Mouse (Mus musculus) fibroblast of lung, adult 2 months (primary cell): ENCODE results near the gene Nek6.

Source experiments
- DNase-seq: peaks from one replicate; pipeline ENCODE4 v3.0.0-alpha.2; 2011; ENCODE audit warnings: low read depth

Nek6 gene

GRCm38 (mm10) chr2:38509004-38509719 lies 2.3 kb upstream of the Nek6 start:
- DNase-seq, result no peak

- DNase-seq, result no peak
Observed at GRCm38 (mm10) chr2:38510120-38510519, 1.3 kb upstream of the Nek6 start.

- DNase-seq, result peak; percentile 75
Observed at GRCm38 (mm10) chr2:38512308-38513182, 1.1 kb downstream of the Nek6 start.

- no peak for DNase-seq
Observed at GRCm38 (mm10) chr2:38513183-38513529, 1.7 kb downstream of the Nek6 start.

GRCm38 (mm10) chr2:38514411-38514810 lies 3.0 kb downstream of the Nek6 start:
- DNase-seq, result no peak

GRCm38 (mm10) chr2:38515446-38515845 lies 4.0 kb downstream of the Nek6 start:
- DNase-seq, result no peak

GRCm38 (mm10) chr2:38516471-38516870 lies 5.0 kb downstream of the Nek6 start:
- no peak for DNase-seq

- DNase-seq, result no peak
Observed at GRCm38 (mm10) chr2:38517045-38517444, 5.6 kb downstream of the Nek6 start.

- DNase-seq, result no peak
Observed at GRCm38 (mm10) chr2:38518719-38519118, 7.3 kb downstream of the Nek6 start.

- DNase-seq, result no peak
Observed at GRCm38 (mm10) chr2:38519934-38520333, 8.5 kb downstream of the Nek6 start.

GRCm38 (mm10) chr2:38521618-38522017 lies 10.2 kb downstream of the Nek6 start:
- no peak for DNase-seq

GRCm38 (mm10) chr2:38522354-38522753 lies 10.9 kb downstream of the Nek6 start:
- DNase-seq, result no peak

GRCm38 (mm10) chr2:38523781-38524445 lies 12.5 kb downstream of the Nek6 start:
- DNase-seq, result no peak

GRCm38 (mm10) chr2:38525034-38525433 lies 13.6 kb downstream of the Nek6 start:
- DNase-seq, result no peak

GRCm38 (mm10) chr2:38529582-38530152 lies 18.2 kb downstream of the Nek6 start:
- DNase-seq, result no peak

GRCm38 (mm10) chr2:38530955-38531381 lies 19.5 kb downstream of the Nek6 start:
- DNase-seq, result no peak

- DNase-seq, result no peak
Observed at GRCm38 (mm10) chr2:38533322-38533721, 21.9 kb downstream of the Nek6 start.

- DNase-seq, result no peak
Observed at GRCm38 (mm10) chr2:38533767-38534166, 22.3 kb downstream of the Nek6 start.

GRCm38 (mm10) chr2:38534241-38534940 lies 22.9 kb downstream of the Nek6 start:
- DNase-seq, result no peak

- no peak for DNase-seq
Observed at GRCm38 (mm10) chr2:38535051-38535450, 23.6 kb downstream of the Nek6 start.

GRCm38 (mm10) chr2:38535521-38536220 lies 24.2 kb downstream of the Nek6 start:
- DNase-seq, result no peak
